Mouse (Mus musculus): ENCODE measurements around the gene Abcc2. TPM values are rescaled to one million over a fixed set of nuclear protein-coding genes. Genes with fewer than 3 reads are reported as not detected.
A peak's percentile ranks its signal among the peaks of the same experiment; 100 is the strongest.

Abcc2 gene
- polyA plus RNA-seq, 2 experiments, result 9.5 to 12.9 TPM

- H3K27ac ChIP-seq, result no peak overlapping the region
These were observed 33.8 kb downstream of the Abcc2 start for GRCm38 (mm10) chr19:43815661-43816414.

GRCm38 (mm10) chr19:43826855-43827254 is 44.9 kb downstream of the Abcc2 start:
- Histone ChIP-seq H3K9ac (replicated peaks) (no peak overlapping the region), H3K36me3 (replicated peaks; ENCODE audit: control insufficient read depth, insufficient read depth, low read depth) (no peaks in the 10 kb centered on the region), H3K27ac (no peak overlapping the region), H3K9me3 (ENCODE audit: control insufficient read depth, low read length) (no peaks in the 10 kb centered on the region), H3K27me3 (ENCODE audit: control insufficient read depth, insufficient read depth, low read length) (no peaks in the 10 kb centered on the region), H3K4me1 (replicated peaks; ENCODE audit: control insufficient read depth in 2 of 2, insufficient read depth in 2 of 2, low read length in 1 of 2) (no peaks in the 10 kb centered on the region), H3K4me3 (ENCODE audit: insufficient read depth in 1 of 2, low read depth in 2 of 2, low read length in 2 of 2) (no peak overlapping the region), H3K4me2 (ENCODE audit: low read depth) (no peak overlapping the region)
- no peak for DNase-seq (ENCODE audit: low read depth in 3 of 3, low spot score in 3 of 3)
- 53% methylated on average over 8 of the region's 8 CpGs for WGBS (ENCODE audit: insufficient replicate concordance)
- no peak for TF ChIP-seq EP300 (IDR thresholded peaks at IDR 0.05; ENCODE audit: low read depth)
- TF ChIP-seq CTCF (IDR thresholded peaks at IDR 0.05; ENCODE audit: low read depth), result no peak
- no peak for ATAC-seq (ENCODE audit: insufficient read depth)

More at GRCm38 (mm10) chr19:43815661-43816414, 33.8 kb downstream of the Abcc2 start:
- Histone ChIP-seq H3K9ac (replicated peaks) (no peak overlapping the region), H3K4me2 (ENCODE audit: low read depth) (no peak overlapping the region), H3K4me1 (replicated peaks; ENCODE audit: control insufficient read depth in 2 of 2, insufficient read depth in 2 of 2, low read length in 1 of 2) (peaks cover 0 to 2% of the 10 kb centered on the region in 2 experiments; a peak in 1 of 4 replicates), H3K27me3 (ENCODE audit: control insufficient read depth, insufficient read depth, low read length) (no peaks in the 10 kb centered on the region), H3K9me3 (ENCODE audit: control insufficient read depth, low read length) (no peaks in the 10 kb centered on the region), H3K36me3 (replicated peaks; ENCODE audit: control insufficient read depth, insufficient read depth, low read depth) (no peaks in the 10 kb centered on the region), H3K4me3 (ENCODE audit: insufficient read depth in 1 of 2, low read depth in 2 of 2, low read length in 2 of 2) (no peak overlapping the region)
- TF ChIP-seq EP300 (IDR thresholded peaks at IDR 0.05; ENCODE audit: low read depth) (no peak), CTCF (IDR thresholded peaks at IDR 0.05; ENCODE audit: low read depth) (no peak)
- 50% methylated on average over 14 of the region's 14 CpGs for WGBS (ENCODE audit: insufficient replicate concordance)
- ATAC-seq (ENCODE audit: insufficient read depth) (no peak), DNase-seq (ENCODE audit: low read depth in 3 of 3, low spot score in 3 of 3) (no peak)

DNA sequence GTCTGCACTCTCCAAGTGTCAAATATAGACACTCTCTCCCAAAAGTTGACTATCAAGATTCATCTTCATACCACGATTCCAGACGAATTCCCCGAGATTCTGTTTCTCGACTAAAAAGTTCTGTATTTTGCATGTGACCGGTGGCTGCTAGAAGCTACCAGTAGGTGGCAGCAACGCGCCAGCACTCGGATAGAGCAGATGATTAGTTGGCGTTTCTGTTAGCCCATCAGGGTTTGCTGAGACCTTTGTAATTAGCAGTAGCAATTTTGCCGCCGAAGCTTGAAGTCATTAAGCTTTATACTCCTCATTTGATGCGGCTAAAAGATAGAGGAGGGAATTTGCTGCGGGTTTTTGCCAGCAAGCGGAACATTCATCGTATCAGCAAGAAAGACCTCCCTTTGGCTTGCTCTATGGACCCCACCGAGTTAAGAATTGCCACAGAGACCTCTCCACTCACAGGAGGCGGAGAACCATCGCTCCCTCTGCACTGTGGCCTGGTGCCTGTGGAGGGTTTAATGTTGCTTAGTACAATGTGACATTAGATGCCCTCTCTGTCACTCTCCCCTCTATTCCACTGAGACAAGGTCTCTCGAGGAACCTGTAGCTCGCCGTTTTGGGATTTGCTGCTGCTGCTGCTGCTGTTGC is 50.6 kb downstream of the Abcc2 start:
- Histone ChIP-seq H3K27ac (no peak overlapping the region), H3K4me3 (ENCODE audit: insufficient read depth in 1 of 2, low read depth in 2 of 2, low read length in 2 of 2) (no peak overlapping the region), H3K27me3 (ENCODE audit: control insufficient read depth, insufficient read depth, low read length) (no peaks in the 10 kb centered on the region), H3K4me2 (ENCODE audit: low read depth) (no peak overlapping the region), H3K9ac (replicated peaks) (no peak overlapping the region), H3K9me3 (ENCODE audit: control insufficient read depth, low read length) (no peaks in the 10 kb centered on the region), H3K4me1 (replicated peaks; ENCODE audit: control insufficient read depth in 2 of 2, insufficient read depth in 2 of 2, low read length in 1 of 2) (no peaks in the 10 kb centered on the region), H3K36me3 (replicated peaks; ENCODE audit: control insufficient read depth, insufficient read depth, low read depth) (no peaks in the 10 kb centered on the region)
- peak; percentile 23 to 27 (median 25) for DNase-seq (ENCODE audit: low read depth in 3 of 3, low spot score in 3 of 3)
- TF ChIP-seq EP300 (IDR thresholded peaks at IDR 0.05; ENCODE audit: low read depth), result no peak
- TF ChIP-seq CTCF (IDR thresholded peaks at IDR 0.05; ENCODE audit: low read depth), result peak; percentile 87
- no peak for ATAC-seq (ENCODE audit: insufficient read depth)
- WGBS (ENCODE audit: insufficient replicate concordance), result 29% methylated on average over 21 of the region's 21 CpGs

GRCm38 (mm10) chr19:43843184-43843583 is 61.2 kb downstream of the Abcc2 start:
- TF ChIP-seq CTCF (IDR thresholded peaks at IDR 0.05; ENCODE audit: low read depth), result no peak
- no peak for TF ChIP-seq EP300 (IDR thresholded peaks at IDR 0.05; ENCODE audit: low read depth)
- no peak for ATAC-seq (ENCODE audit: insufficient read depth)
- WGBS (ENCODE audit: insufficient replicate concordance), result 60% methylated on average over 9 of the region's 9 CpGs

DNA sequence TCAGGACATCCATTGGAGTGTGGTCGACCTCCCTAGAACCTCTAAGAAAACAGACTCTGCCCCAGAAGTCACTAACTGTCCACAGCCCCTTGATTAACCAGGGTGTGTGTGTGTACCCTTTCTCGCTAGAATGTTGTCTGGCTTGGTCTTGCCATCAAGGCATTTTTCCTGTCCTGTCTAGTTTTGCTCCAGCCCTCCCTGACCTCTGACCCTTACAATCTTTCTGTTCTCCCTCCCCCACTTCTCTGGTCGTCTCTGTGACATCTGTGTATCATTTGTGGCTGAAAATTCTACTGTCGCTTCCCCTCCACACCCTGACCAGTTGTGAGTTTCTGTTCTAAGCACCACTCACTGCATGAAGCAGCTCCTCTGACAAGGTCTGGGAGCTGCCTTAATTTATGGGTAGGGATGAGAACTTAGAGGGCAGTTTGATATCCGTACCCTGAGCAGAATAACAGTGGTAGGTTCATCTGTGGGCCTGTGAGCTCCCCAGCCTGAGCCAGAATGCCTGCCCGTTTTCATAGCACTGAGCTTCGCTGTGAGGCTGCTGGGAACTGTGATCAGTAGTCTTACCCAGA is 63.4 kb downstream of the Abcc2 start:
- Histone ChIP-seq H3K9me3 (ENCODE audit: control insufficient read depth, low read length) (no peaks in the 10 kb centered on the region), H3K36me3 (replicated peaks; ENCODE audit: control insufficient read depth, insufficient read depth, low read depth) (no peaks in the 10 kb centered on the region), H3K27ac (no peak overlapping the region), H3K4me3 (ENCODE audit: insufficient read depth in 1 of 2, low read depth in 2 of 2, low read length in 2 of 2) (no peak overlapping the region), H3K4me2 (ENCODE audit: low read depth) (no peak overlapping the region), H3K9ac (replicated peaks) (no peak overlapping the region), H3K27me3 (ENCODE audit: control insufficient read depth, insufficient read depth, low read length) (no peaks in the 10 kb centered on the region), H3K4me1 (replicated peaks; ENCODE audit: control insufficient read depth in 2 of 2, insufficient read depth in 2 of 2, low read length in 1 of 2) (peaks cover 0 to 5% of the 10 kb centered on the region in 2 experiments; a peak in 1 of 4 replicates)
- ATAC-seq (ENCODE audit: insufficient read depth) (no peak), DNase-seq (ENCODE audit: low read depth in 3 of 3, low spot score in 3 of 3) (no peak)
- 48% methylated on average over 7 of the region's 7 CpGs for WGBS (ENCODE audit: insufficient replicate concordance)
- TF ChIP-seq EP300 (IDR thresholded peaks at IDR 0.05; ENCODE audit: low read depth) (no peak), CTCF (IDR thresholded peaks at IDR 0.05; ENCODE audit: low read depth) (no peak)

More at GRCm38 (mm10) chr19:43843184-43843583, 61.2 kb downstream of the Abcc2 start:
- no peak overlapping the region for H3K4me2 ChIP-seq (ENCODE audit: low read depth)
- no peaks in the 10 kb centered on the region for H3K9me3 ChIP-seq (ENCODE audit: control insufficient read depth, low read length)
- peaks cover 0 to 5% of the 10 kb centered on the region in 2 experiments; a peak in 1 of 4 replicates for H3K4me1 ChIP-seq (replicated peaks; ENCODE audit: control insufficient read depth in 2 of 2, insufficient read depth in 2 of 2, low read length in 1 of 2)
- no peak overlapping the region for H3K27ac ChIP-seq
- H3K9ac ChIP-seq (replicated peaks), result no peak overlapping the region
- no peak overlapping the region for H3K4me3 ChIP-seq (ENCODE audit: insufficient read depth in 1 of 2, low read depth in 2 of 2, low read length in 2 of 2)
- no peak for DNase-seq (ENCODE audit: low read depth in 3 of 3, low spot score in 3 of 3)
- H3K27me3 ChIP-seq (ENCODE audit: control insufficient read depth, insufficient read depth, low read length), result no peaks in the 10 kb centered on the region
- H3K36me3 ChIP-seq (replicated peaks; ENCODE audit: control insufficient read depth, insufficient read depth, low read depth), result no peaks in the 10 kb centered on the region

Data from liver, embryonic 14.5 days (tissue).